Mouse (Mus musculus): ENCODE measurements around the gene Rpl35. TPM values are rescaled to one million over a fixed set of nuclear protein-coding genes. Genes with fewer than 3 reads are reported as not detected.
"Not testable (repeated sequence)": the region's sequence is repeated elsewhere in the genome, so short reads cannot be mapped to it uniquely, and the experiment has no call there.

The Rpl35 gene
- polyA plus RNA-seq, 1 experiment from 2014 or later: 585 TPM

GRCm38 (mm10) chr2:39012768-39013279 lies 7.4 kb upstream of the Rpl35 start:
- Histone ChIP-seq H3K9ac (ENCODE audit: low read depth, low read length) (no peak overlapping the region), H3K27ac (ENCODE audit: low read depth, low read length) (no peak overlapping the region), H3K4me2 (replicated peaks; ENCODE audit: low read depth) (no peak overlapping the region), H3K36me3 (ENCODE audit: control insufficient read depth, insufficient read depth) (peaks cover 58% of the 10 kb centered on the region), H3K4me1 (replicated peaks; ENCODE audit: control insufficient read depth, insufficient read depth, low read length) (0 out of 2 replicates have a peak, but pooled peaks cover 8% of the 10 kb centered on the region), H3K27me3 (replicated peaks; ENCODE audit: control insufficient read depth, insufficient read depth, low read length) (no peaks in the 10 kb centered on the region), H3K9me3 (ENCODE audit: control insufficient read depth) (no peaks in the 10 kb centered on the region), H3K4me3 (ENCODE audit: low read depth, low read length) (no peak overlapping the region)
- WGBS: 86% methylated on average over 7 of the region's 7 CpGs
- ATAC-seq: no peak
- TF ChIP-seq CTCF (IDR thresholded peaks at IDR 0.05; ENCODE audit: low read depth): no peak

- H3K4me3 ChIP-seq (ENCODE audit: low read depth, low read length): no peak overlapping the region
- no peak for ATAC-seq
- WGBS: 79% methylated on average over 3 of the region's 3 CpGs
These were observed 6.5 kb upstream of the Rpl35 start for GRCm38 (mm10) chr2:39011971-39012370.

GRCm38 (mm10) chr2:39011264-39011663 lies 5.8 kb upstream of the Rpl35 start:
- Histone ChIP-seq H3K27ac (ENCODE audit: low read depth, low read length) (no peak overlapping the region), H3K9ac (ENCODE audit: low read depth, low read length) (no peak overlapping the region), H3K4me2 (replicated peaks; ENCODE audit: low read depth) (no peak overlapping the region), H3K27me3 (replicated peaks; ENCODE audit: control insufficient read depth, insufficient read depth, low read length) (no peaks in the 10 kb centered on the region), H3K4me3 (ENCODE audit: low read depth, low read length) (no peak overlapping the region), H3K9me3 (ENCODE audit: control insufficient read depth) (no peaks in the 10 kb centered on the region), H3K36me3 (ENCODE audit: control insufficient read depth, insufficient read depth) (peaks cover 43% of the 10 kb centered on the region), H3K4me1 (replicated peaks; ENCODE audit: control insufficient read depth, insufficient read depth, low read length) (0 out of 2 replicates have a peak, but pooled peaks cover 8% of the 10 kb centered on the region)
- no peak for ATAC-seq
- TF ChIP-seq CTCF (IDR thresholded peaks at IDR 0.05; ENCODE audit: low read depth): no peak

More at GRCm38 (mm10) chr2:39011971-39012370, 6.5 kb upstream of the Rpl35 start:
- H3K4me2 ChIP-seq (replicated peaks; ENCODE audit: low read depth): no peak overlapping the region
- peaks cover 49% of the 10 kb centered on the region for H3K36me3 ChIP-seq (ENCODE audit: control insufficient read depth, insufficient read depth)
- no peak overlapping the region for H3K27ac ChIP-seq (ENCODE audit: low read depth, low read length)
- H3K9ac ChIP-seq (ENCODE audit: low read depth, low read length): no peak overlapping the region
- H3K9me3 ChIP-seq (ENCODE audit: control insufficient read depth): no peaks in the 10 kb centered on the region
- H3K4me1 ChIP-seq (replicated peaks; ENCODE audit: control insufficient read depth, insufficient read depth, low read length): 0 out of 2 replicates have a peak, but pooled peaks cover 8% of the 10 kb centered on the region
- H3K27me3 ChIP-seq (replicated peaks; ENCODE audit: control insufficient read depth, insufficient read depth, low read length): no peaks in the 10 kb centered on the region
- TF ChIP-seq CTCF (IDR thresholded peaks at IDR 0.05; ENCODE audit: low read depth): no peak

- not testable (repeated sequence) for H3K27ac ChIP-seq (ENCODE audit: low read depth, low read length); H3K4me1 ChIP-seq (replicated peaks; ENCODE audit: control insufficient read depth, insufficient read depth, low read length); ATAC-seq; H3K4me2 ChIP-seq (replicated peaks; ENCODE audit: low read depth); H3K27me3 ChIP-seq (replicated peaks; ENCODE audit: control insufficient read depth, insufficient read depth, low read length); H3K4me3 ChIP-seq (ENCODE audit: low read depth, low read length); H3K9ac ChIP-seq (ENCODE audit: low read depth, low read length); H3K9me3 ChIP-seq (ENCODE audit: control insufficient read depth)
- 94% methylated on average over 4 of the region's 5 CpGs for WGBS
- H3K36me3 ChIP-seq (ENCODE audit: control insufficient read depth, insufficient read depth): peaks cover 31% of the 10 kb centered on the region
These were observed 4.7 kb upstream of the Rpl35 start for GRCm38 (mm10) chr2:39010144-39010543.

GRCm38 (mm10) chr2:39008954-39009365 lies 3.5 kb upstream of the Rpl35 start:
- Histone ChIP-seq H3K4me3 (ENCODE audit: low read depth, low read length) (peak overlapping the region; percentile 88), H3K4me1 (replicated peaks; ENCODE audit: control insufficient read depth, insufficient read depth, low read length) (0 out of 2 replicates have a peak, but pooled peaks cover 8% of the 10 kb centered on the region), H3K36me3 (ENCODE audit: control insufficient read depth, insufficient read depth) (peaks cover 20% of the 10 kb centered on the region), H3K9ac (ENCODE audit: low read depth, low read length) (peak overlapping the region; percentile 87), H3K4me2 (replicated peaks; ENCODE audit: low read depth) (peak overlapping the region; percentile 96), H3K27ac (ENCODE audit: low read depth, low read length) (peak overlapping the region; percentile 94), H3K27me3 (replicated peaks; ENCODE audit: control insufficient read depth, insufficient read depth, low read length) (no peaks in the 10 kb centered on the region), H3K9me3 (ENCODE audit: control insufficient read depth) (no peaks in the 10 kb centered on the region)
- no peak for ATAC-seq
- no peak for TF ChIP-seq CTCF (IDR thresholded peaks at IDR 0.05; ENCODE audit: low read depth)
- 4% methylated on average over 3 of the region's 3 CpGs for WGBS

- H3K4me2 ChIP-seq (replicated peaks; ENCODE audit: low read depth): peak overlapping the region; percentile 96
- peak overlapping the region; percentile 87 for H3K9ac ChIP-seq (ENCODE audit: low read depth, low read length)
- H3K27ac ChIP-seq (ENCODE audit: low read depth, low read length): peak overlapping the region; percentile 94
- WGBS: under 1% methylated on average over 21 of the region's 25 CpGs
- H3K9me3 ChIP-seq (ENCODE audit: control insufficient read depth): no peaks in the 10 kb centered on the region
- no peak for TF ChIP-seq CTCF (IDR thresholded peaks at IDR 0.05; ENCODE audit: low read depth)
- ATAC-seq: peak; percentile 40
- H3K4me1 ChIP-seq (replicated peaks; ENCODE audit: control insufficient read depth, insufficient read depth, low read length): 0 out of 2 replicates have a peak, but pooled peaks cover 8% of the 10 kb centered on the region
- no peaks in the 10 kb centered on the region for H3K27me3 ChIP-seq (replicated peaks; ENCODE audit: control insufficient read depth, insufficient read depth, low read length)
- peaks cover 14% of the 10 kb centered on the region for H3K36me3 ChIP-seq (ENCODE audit: control insufficient read depth, insufficient read depth)
- H3K4me3 ChIP-seq (ENCODE audit: low read depth, low read length): peak overlapping the region; percentile 88
These were observed 3.0 kb upstream of the Rpl35 start for GRCm38 (mm10) chr2:39008350-39008851.
